Mouse (Mus musculus) heart, adult 8-10 months (tissue): ENCODE measurements around the gene Fam214b. TPM values are rescaled to one million over a fixed set of nuclear protein-coding genes. Genes with fewer than 3 reads are reported as not detected.
A peak's percentile ranks its signal among the peaks of the same experiment; 100 is the strongest.

Source experiments
- DNase-seq: peaks from one replicate; pipeline ENCODE4 v3.0.0; 2022; ENCODE audit warnings: low spot score
- total RNA-seq, 4 experiments: library from RNA; stranded (reverse); gene quantifications; 2 replicates each; pipeline ENCODE4 v1.2.4; 2022

Gene Fam214b
- 10 to 100 TPM; 25.7 to 34.1 (median 30.1) TPM for total RNA-seq

GRCm38 (mm10) chr4:43045659-43046302 lies at the start of gene Fam214b:
Fam214b (minus strand) TSS chr4:43046220.
- DNase-seq = peak; percentile 100

GRCm38 (mm10) chr4:43091183-43091582 lies 45.2 kb upstream of the Fam214b start:
- DNase-seq = no peak

GRCm38 (mm10) chr4:43089950-43090349 lies 43.9 kb upstream of the Fam214b start:
- no peak for DNase-seq

- DNase-seq = no peak
These were observed 36.4 kb upstream of the Fam214b start for GRCm38 (mm10) chr4:43082458-43082857.

- no peak for DNase-seq
These were observed 32.2 kb upstream of the Fam214b start for GRCm38 (mm10) chr4:43078071-43078718.

GRCm38 (mm10) chr4:43074923-43075322 lies 28.9 kb upstream of the Fam214b start:
- no peak for DNase-seq

- DNase-seq = no peak
These were observed 19.5 kb upstream of the Fam214b start for GRCm38 (mm10) chr4:43065471-43065870.

GRCm38 (mm10) chr4:43060286-43060685 lies 14.3 kb upstream of the Fam214b start:
- DNase-seq = no peak

GRCm38 (mm10) chr4:43059697-43060096 lies 13.7 kb upstream of the Fam214b start:
- DNase-seq = no peak

GRCm38 (mm10) chr4:43058753-43059654 lies 13.0 kb upstream of the Fam214b start, which contains the start of gene Unc13b:
Unc13b (plus strand) TSS chr4:43058953.
- peak; percentile 89 for DNase-seq

GRCm38 (mm10) chr4:43058392-43058752 lies 12.4 kb upstream of the Fam214b start:
- DNase-seq = no peak

- DNase-seq = no peak
These were observed 11.6 kb upstream of the Fam214b start for GRCm38 (mm10) chr4:43057654-43058053.

GRCm38 (mm10) chr4:43052627-43053026 lies 6.6 kb upstream of the Fam214b start:
- DNase-seq = peak; percentile 78

GRCm38 (mm10) chr4:43047231-43047630 lies 1.2 kb upstream of the Fam214b start:
- DNase-seq = peak; percentile 89

GRCm38 (mm10) chr4:43046607-43047006 lies 587 bp upstream of the Fam214b start:
- no peak for DNase-seq

- DNase-seq = no peak
These were observed 748 bp downstream of the Fam214b start for GRCm38 (mm10) chr4:43045285-43045658.

- peak; percentile 64 for DNase-seq
These were observed 1.3 kb downstream of the Fam214b start for GRCm38 (mm10) chr4:43044673-43045072.

- DNase-seq = peak; percentile 62
These were observed 2.2 kb downstream of the Fam214b start for GRCm38 (mm10) chr4:43043644-43044357.

- DNase-seq = no peak
These were observed 5.0 kb downstream of the Fam214b start for GRCm38 (mm10) chr4:43040881-43041547.

GRCm38 (mm10) chr4:43040114-43040572 lies 5.9 kb downstream of the Fam214b start:
- DNase-seq = peak; percentile 95

- no peak for DNase-seq
These were observed 6.4 kb downstream of the Fam214b start for GRCm38 (mm10) chr4:43039609-43040008.
